Mouse (Mus musculus): ENCODE data around the gene Mad2l2. TPM values are rescaled to one million over a fixed set of nuclear protein-coding genes. Genes with fewer than 3 reads are reported as not detected.

Mad2l2 gene
- total and polyA plus RNA-seq, 2 experiments from 2014 or later: 56.5 to 102 TPM

- no peaks in the 10 kb centered on the region for H3K4me1 ChIP-seq (ENCODE audit: insufficient read depth, low read length)
- H3K4me3 ChIP-seq (ENCODE audit: low read length): no peak overlapping the region
- no peak for TF ChIP-seq CTCF (IDR thresholded peaks at IDR 0.05; ENCODE audit: low read depth)
- no peak overlapping the region for H3K27ac ChIP-seq
- DNase-seq (ENCODE audit: low spot score) (no peak), ATAC-seq (no peak)
- H3K27me3 ChIP-seq (ENCODE audit: insufficient read depth, low read length): no peaks in the 10 kb centered on the region
- WGBS: 41% methylated on average over 11 of the region's 11 CpGs
- no peaks in the 10 kb centered on the region for H3K36me3 ChIP-seq (ENCODE audit: insufficient read depth, low read length)
- no peak overlapping the region for H3K9ac ChIP-seq (replicated peaks; ENCODE audit: low read length)
- no peak overlapping the region for H3K4me2 ChIP-seq (ENCODE audit: low read depth, low read length)
- H3K9me3 ChIP-seq (ENCODE audit: low read length): no peaks in the 10 kb centered on the region
These were observed 62.6 kb downstream of the Mad2l2 start for GRCm38 (mm10) chr4:148192707-148193245.

GRCm38 (mm10) chr4:148194400-148194799, 64.2 kb downstream of the Mad2l2 start:
- Histone ChIP-seq H3K36me3 (ENCODE audit: insufficient read depth, low read length) (no peaks in the 10 kb centered on the region), H3K9me3 (ENCODE audit: low read length) (no peaks in the 10 kb centered on the region), H3K4me1 (ENCODE audit: insufficient read depth, low read length) (peaks cover 3% of the 10 kb centered on the region; the same call in 1 of the 2 replicates), H3K27ac (no peak overlapping the region), H3K4me2 (ENCODE audit: low read depth, low read length) (no peak overlapping the region), H3K4me3 (ENCODE audit: low read length) (no peak overlapping the region), H3K9ac (replicated peaks; ENCODE audit: low read length) (no peak overlapping the region), H3K27me3 (ENCODE audit: insufficient read depth, low read length) (no peaks in the 10 kb centered on the region)
- TF ChIP-seq CTCF (IDR thresholded peaks at IDR 0.05; ENCODE audit: low read depth): no peak
- ATAC-seq (no peak), DNase-seq (ENCODE audit: low spot score) (no peak)

Small RNA genes lying within 50 kb of the gene (microRNA-seq; reads per million reads assigned to microRNA genes)
- 0 to 0.36 reads per million in 2 experiments for gene Mir7022

Other genes starting within 250 kb of the Mad2l2 start
- gene Mfn2, start 225.7 kb upstream of the Mad2l2 start, total RNA-seq (2014; rRNA removed): 86.1 and 88.6 TPM in 2 replicates
- 84.9 and 86.8 TPM in 2 replicates for gene Mfn2, start 225.7 kb upstream of the Mad2l2 start, polyA plus RNA-seq (2015; fragmentation: Nextera tagmentation; extraction: Ambion mirVana)
- 30.0 and 46.2 TPM in 2 replicates for gene Plod1, start 193.6 kb upstream of the Mad2l2 start, total RNA-seq (2014; rRNA removed)
- 22.6 and 22.8 TPM in 2 replicates for gene Plod1, start 193.6 kb upstream of the Mad2l2 start, polyA plus RNA-seq (2015; fragmentation: Nextera tagmentation; extraction: Ambion mirVana)
- 62.9 and 70.9 TPM in 2 replicates for gene 2510039O18Rik, start 189.5 kb upstream of the Mad2l2 start, total RNA-seq (2014; rRNA removed)
- 10.3 and 11.0 TPM in 2 replicates for gene 2510039O18Rik, start 189.5 kb upstream of the Mad2l2 start, polyA plus RNA-seq (2015; fragmentation: Nextera tagmentation; extraction: Ambion mirVana)
- gene Nppb, start 144.6 kb upstream of the Mad2l2 start, total RNA-seq (2014; rRNA removed): 1.3 TPM in 1 of 2 replicates, not detected in the other
- gene Nppb, start 144.6 kb upstream of the Mad2l2 start, polyA plus RNA-seq (2015; fragmentation: Nextera tagmentation; extraction: Ambion mirVana): 0.19 and 0.72 TPM in 2 replicates
- gene Nppa, start 129.7 kb upstream of the Mad2l2 start, total RNA-seq (2014; rRNA removed): 0.58 and 1.8 TPM in 2 replicates
- gene Nppa, start 129.7 kb upstream of the Mad2l2 start, polyA plus RNA-seq (2015; fragmentation: Nextera tagmentation; extraction: Ambion mirVana): 2.0 and 2.6 TPM in 2 replicates
- gene Clcn6, start 91.6 kb upstream of the Mad2l2 start, total RNA-seq (2014; rRNA removed): 58.6 and 60.7 TPM in 2 replicates
- gene Clcn6, start 91.6 kb upstream of the Mad2l2 start, polyA plus RNA-seq (2015; fragmentation: Nextera tagmentation; extraction: Ambion mirVana): 22.0 and 24.4 TPM in 2 replicates
- 46.0 and 52.4 TPM in 2 replicates for gene Mthfr, start 91.3 kb upstream of the Mad2l2 start, total RNA-seq (2014; rRNA removed)
- gene Mthfr, start 91.3 kb upstream of the Mad2l2 start, polyA plus RNA-seq (2015; fragmentation: Nextera tagmentation; extraction: Ambion mirVana): 9.3 and 10.6 TPM in 2 replicates
- 6.2 and 7.6 TPM in 2 replicates for gene Agtrap, start 42.4 kb upstream of the Mad2l2 start, total RNA-seq (2014; rRNA removed)
- gene Agtrap, start 42.4 kb upstream of the Mad2l2 start, polyA plus RNA-seq (2015; fragmentation: Nextera tagmentation; extraction: Ambion mirVana): 9.9 and 10.4 TPM in 2 replicates
- gene Draxin, start 314 bp downstream of the Mad2l2 start, total RNA-seq (2014; rRNA removed): 42.3 and 44.9 TPM in 2 replicates
- gene Draxin, start 314 bp downstream of the Mad2l2 start, polyA plus RNA-seq (2015; fragmentation: Nextera tagmentation; extraction: Ambion mirVana): 7.2 TPM in 2 replicates
- gene Fbxo6, start 21.8 kb downstream of the Mad2l2 start, total RNA-seq (2014; rRNA removed): 23.7 and 36.3 TPM in 2 replicates
- 23.8 and 24.0 TPM in 2 replicates for gene Fbxo6, start 21.8 kb downstream of the Mad2l2 start, polyA plus RNA-seq (2015; fragmentation: Nextera tagmentation; extraction: Ambion mirVana)
- 199 and 200 TPM in 2 replicates for gene Fbxo44, start 30.1 kb downstream of the Mad2l2 start, total RNA-seq (2014; rRNA removed)
- gene Fbxo44, start 30.1 kb downstream of the Mad2l2 start, polyA plus RNA-seq (2015; fragmentation: Nextera tagmentation; extraction: Ambion mirVana): 118 and 122 TPM in 2 replicates
- 25.5 and 39.8 TPM in 2 replicates for gene Fbxo2, start 30.2 kb downstream of the Mad2l2 start, total RNA-seq (2014; rRNA removed)
- gene Fbxo2, start 30.2 kb downstream of the Mad2l2 start, polyA plus RNA-seq (2015; fragmentation: Nextera tagmentation; extraction: Ambion mirVana): 45.6 and 49.9 TPM in 2 replicates
- gene Disp3, start 157.6 kb downstream of the Mad2l2 start, total RNA-seq (2014; rRNA removed): 31.6 and 53.0 TPM in 2 replicates
- gene Disp3, start 157.6 kb downstream of the Mad2l2 start, polyA plus RNA-seq (2015; fragmentation: Nextera tagmentation; extraction: Ambion mirVana): 7.7 and 8.4 TPM in 2 replicates

All from hindbrain, postnatal 0 days (tissue).